Mouse (Mus musculus): ENCODE measurements around the gene C1ra.
"Not testable (repeated sequence)": the region's sequence is repeated elsewhere in the genome, so short reads cannot be mapped to it uniquely, and the experiment has no call there.

The C1ra gene

DNA sequence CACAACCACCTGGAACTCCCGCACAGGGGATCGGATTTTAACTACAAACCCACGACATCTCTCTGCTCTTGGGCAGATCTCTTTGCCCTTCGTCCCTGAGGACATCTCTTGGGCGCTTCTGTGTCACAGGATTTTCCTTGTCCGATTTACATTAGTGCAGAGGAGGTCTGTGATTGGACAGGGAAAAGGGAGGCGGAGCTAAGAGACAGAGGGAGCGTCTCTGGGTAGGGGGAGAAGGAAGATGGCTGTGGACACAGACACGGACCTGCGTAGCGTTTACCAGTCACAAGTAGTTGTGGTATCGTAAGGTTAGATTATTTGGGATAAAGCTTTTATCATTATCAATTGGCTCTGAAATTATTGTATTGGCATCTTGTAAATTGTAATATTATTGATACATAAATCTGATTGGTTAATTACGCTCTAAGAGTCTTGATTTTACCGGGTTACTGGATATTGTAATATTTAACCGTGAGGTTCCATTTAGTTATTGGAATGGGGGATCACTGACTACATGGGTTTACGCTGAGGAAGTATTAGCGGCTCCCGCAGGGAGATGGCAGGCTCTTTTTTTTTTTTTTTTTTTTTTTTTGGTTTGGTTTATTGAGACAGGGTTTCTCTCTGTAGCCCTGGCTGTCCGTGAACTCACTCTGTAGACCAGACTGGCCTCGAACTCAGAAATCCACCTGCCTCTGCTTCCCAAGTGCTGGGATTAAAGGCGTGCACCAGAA lies 26.6 kb upstream of the C1ra start:
- no peak for DNase-seq (ENCODE audit: low spot score in 2 of 2)

DNA sequence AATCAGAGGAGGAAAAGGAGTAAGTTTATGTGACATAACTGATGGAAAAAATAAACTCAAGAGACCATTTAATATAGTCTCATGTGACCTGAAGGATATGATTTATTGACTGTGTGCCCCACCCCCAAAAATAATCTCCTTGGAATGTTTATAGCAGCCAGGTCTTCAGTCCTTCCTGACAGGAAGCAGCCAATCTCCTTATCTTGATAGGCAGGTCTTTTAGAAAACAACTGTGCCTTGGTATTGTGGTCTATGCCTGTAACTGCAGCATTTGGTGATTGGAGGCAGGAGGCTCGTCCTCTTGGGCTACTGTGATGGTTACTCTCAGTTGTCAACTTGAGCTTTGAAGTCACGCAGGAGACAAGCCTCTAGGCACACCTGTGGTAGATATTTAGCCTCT lies 24.7 kb upstream of the C1ra start:
- DNase-seq (ENCODE audit: low spot score in 2 of 2) = no peak

DNA sequence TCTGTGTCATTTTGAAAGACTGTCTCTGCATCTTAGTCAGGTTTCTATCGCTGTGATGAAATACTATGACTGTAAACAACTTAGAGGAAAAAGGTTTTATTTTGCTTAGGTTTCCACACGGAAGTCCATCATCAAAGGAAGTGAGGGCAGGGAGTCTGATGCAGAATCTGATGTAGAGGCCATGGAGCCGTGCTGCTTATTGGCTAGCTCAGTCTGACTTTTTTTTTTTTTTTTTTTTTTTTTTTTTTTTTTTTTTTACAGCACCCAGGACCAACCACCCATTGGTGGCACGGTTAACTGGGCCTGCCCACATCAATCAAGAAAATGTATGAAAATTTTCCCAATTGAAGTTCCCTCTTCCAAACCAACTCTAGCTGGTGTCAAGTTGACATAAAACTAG lies 23.3 kb upstream of the C1ra start:
- DNase-seq (ENCODE audit: low spot score in 2 of 2) = no peak

GRCm38 (mm10) chr6:124491427-124491826 lies 20.8 kb upstream of the C1ra start:
- no peak for DNase-seq (ENCODE audit: low spot score in 2 of 2)

GRCm38 (mm10) chr6:124492842-124493561 lies 19.2 kb upstream of the C1ra start, which contains the start of gene C1rl:
Gene C1rl (plus strand): TSS chr6:124493113.
- DNase-seq (ENCODE audit: low spot score in 2 of 2) = peak; percentile 91 to 92

- DNase-seq (ENCODE audit: low spot score in 2 of 2) = no peak
Measured at GRCm38 (mm10) chr6:124493886-124494285, 18.3 kb upstream of the C1ra start.

GRCm38 (mm10) chr6:124496054-124496453 lies 16.2 kb upstream of the C1ra start:
- DNase-seq (ENCODE audit: low spot score in 2 of 2) = no peak

GRCm38 (mm10) chr6:124499914-124500566 lies 12.2 kb upstream of the C1ra start:
- no peak for DNase-seq (ENCODE audit: low spot score in 2 of 2)

DNA sequence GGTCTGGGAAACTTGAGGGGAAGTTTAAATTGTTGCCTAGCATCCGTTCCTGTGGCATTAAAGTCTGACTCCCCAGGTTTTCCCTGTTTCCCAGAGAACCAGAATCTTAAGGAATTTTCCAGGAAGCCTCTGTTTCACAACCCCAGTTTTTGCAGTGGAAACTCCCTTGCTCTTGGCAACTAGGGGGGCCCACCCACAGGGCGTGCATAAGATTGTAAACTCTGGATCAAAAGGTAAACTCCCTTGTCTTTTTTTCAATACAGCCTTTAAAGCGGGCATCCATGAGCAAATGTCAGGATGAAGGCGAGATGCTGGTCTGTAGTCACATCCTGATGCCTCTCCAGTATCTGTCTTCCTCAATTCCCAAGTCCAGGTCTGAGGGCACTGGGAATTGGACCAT lies 10.7 kb upstream of the C1ra start:
- DNase-seq (ENCODE audit: low spot score in 2 of 2) = no peak

- no peak for DNase-seq (ENCODE audit: low spot score in 2 of 2)
Measured at GRCm38 (mm10) chr6:124502021-124502420, 10.2 kb upstream of the C1ra start.

GRCm38 (mm10) chr6:124505028-124505427 lies 7.2 kb upstream of the C1ra start:
- peak in 1 of 2 experiments; percentile 29 for DNase-seq (ENCODE audit: low spot score in 2 of 2)

GRCm38 (mm10) chr6:124506991-124507390 lies 5.2 kb upstream of the C1ra start:
- DNase-seq (ENCODE audit: low spot score in 2 of 2) = no peak

- no peak for DNase-seq (ENCODE audit: low spot score in 2 of 2)
Measured at GRCm38 (mm10) chr6:124508292-124508691, 3.9 kb upstream of the C1ra start.

- DNase-seq (ENCODE audit: low spot score in 2 of 2) = not testable (repeated sequence)
Measured at GRCm38 (mm10) chr6:124509192-124509591, 3.0 kb upstream of the C1ra start.

GRCm38 (mm10) chr6:124511936-124512335 lies 269 bp upstream of the C1ra start:
- DNase-seq (ENCODE audit: low spot score in 2 of 2) = no peak

- DNase-seq (ENCODE audit: low spot score in 2 of 2) = not testable (repeated sequence)
Measured at GRCm38 (mm10) chr6:124517733-124518132, 5.5 kb downstream of the C1ra start.

- DNase-seq (ENCODE audit: low spot score in 2 of 2) = not testable (repeated sequence)
Measured at GRCm38 (mm10) chr6:124522082-124522481, 9.9 kb downstream of the C1ra start.

- DNase-seq (ENCODE audit: low spot score in 2 of 2) = no peak
Measured at GRCm38 (mm10) chr6:124527881-124528280, 15.7 kb downstream of the C1ra start.

GRCm38 (mm10) chr6:124531077-124531476 lies 18.9 kb downstream of the C1ra start:
- DNase-seq (ENCODE audit: low spot score in 2 of 2) = no peak

GRCm38 (mm10) chr6:124536125-124536829 lies 24.1 kb downstream of the C1ra start:
- not testable (repeated sequence) for DNase-seq (ENCODE audit: low spot score in 2 of 2)

DNA sequence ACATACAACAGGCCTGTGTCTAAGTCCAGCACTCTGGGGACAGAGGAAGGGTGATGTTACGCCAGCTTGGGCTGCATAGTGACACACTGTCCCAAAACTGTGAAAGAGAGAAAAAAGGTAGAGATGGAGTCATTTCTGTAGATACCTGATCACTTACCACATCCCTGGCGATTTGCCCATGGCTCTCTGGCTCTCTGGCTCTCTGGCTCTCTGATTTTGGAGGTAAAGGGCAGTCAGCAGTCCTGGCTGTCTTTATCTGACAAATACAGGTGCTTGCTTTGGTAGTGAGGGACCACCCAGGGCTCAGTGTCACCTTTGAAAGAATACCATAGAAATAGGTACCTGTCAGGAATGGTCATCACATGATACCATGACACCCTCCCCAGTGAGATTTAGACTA lies 29.0 kb downstream of the C1ra start:
- DNase-seq (ENCODE audit: low spot score in 2 of 2) = not testable (repeated sequence)

GRCm38 (mm10) chr6:124542284-124542683 lies 30.1 kb downstream of the C1ra start, which contains the start of gene C1s1:
Gene C1s1 (minus strand): TSS chr6:124542359.
- peak; percentile 57 to 82 for DNase-seq (ENCODE audit: low spot score in 2 of 2)
